Mouse (Mus musculus) lung, adult 18-20 months (tissue): ENCODE measurements at regions not wholly inside any gene's neighbourhood (a gene's known extent, or its start where the extent isn't known, plus 50 kb on each side); places are given as distances from the start of the nearest gene placed in this dataset.

ENCODE experiments used
- DNase-seq, 2 experiments: peaks; one replicate each; pipeline ENCODE4 v3.0.0; 2022; ENCODE audit warnings: mixed read lengths in 2 of 2

DNA sequence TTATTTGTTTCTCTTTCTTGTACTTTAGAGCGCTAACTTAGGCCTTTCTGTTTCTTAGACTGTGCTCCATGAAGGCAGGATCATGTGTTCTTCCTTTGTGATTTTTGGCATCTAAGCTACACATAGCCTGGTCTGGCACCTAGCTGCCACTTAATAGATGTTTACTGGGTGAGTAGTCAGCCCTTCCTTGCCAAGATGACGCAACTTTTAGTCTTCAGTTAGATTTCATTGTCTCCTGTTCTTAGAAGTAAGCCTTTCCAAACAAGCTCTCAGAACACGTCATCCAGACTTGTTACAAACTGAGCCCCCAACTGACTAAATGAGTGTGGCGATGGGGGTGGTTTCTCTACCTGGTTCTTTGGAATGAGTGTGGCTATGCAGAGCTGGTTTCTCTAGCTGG is 85.4 kb upstream of the Rapgef5 start:
- peak; percentile 24 to 65 for DNase-seq

DNA sequence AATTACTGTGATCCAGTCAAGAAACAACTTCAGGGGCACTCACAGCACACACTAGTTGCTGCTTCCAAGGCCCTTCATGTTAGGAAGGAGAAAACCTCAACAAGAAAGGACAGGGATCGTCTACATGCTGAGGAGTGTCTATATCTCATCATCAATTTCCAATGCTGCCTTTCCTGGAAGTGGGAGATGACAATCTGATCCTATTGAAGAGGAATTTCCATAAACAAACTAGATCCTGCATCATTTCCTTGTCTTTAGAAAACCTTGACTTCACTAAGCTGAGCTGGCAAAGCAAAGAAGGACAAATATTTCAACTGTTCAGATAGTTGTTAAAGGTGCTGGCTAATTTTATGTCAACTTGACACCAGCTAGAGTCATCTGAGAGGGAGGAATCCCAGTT is 83.5 kb upstream of the Rapgef5 start:
- no peak for DNase-seq

DNA sequence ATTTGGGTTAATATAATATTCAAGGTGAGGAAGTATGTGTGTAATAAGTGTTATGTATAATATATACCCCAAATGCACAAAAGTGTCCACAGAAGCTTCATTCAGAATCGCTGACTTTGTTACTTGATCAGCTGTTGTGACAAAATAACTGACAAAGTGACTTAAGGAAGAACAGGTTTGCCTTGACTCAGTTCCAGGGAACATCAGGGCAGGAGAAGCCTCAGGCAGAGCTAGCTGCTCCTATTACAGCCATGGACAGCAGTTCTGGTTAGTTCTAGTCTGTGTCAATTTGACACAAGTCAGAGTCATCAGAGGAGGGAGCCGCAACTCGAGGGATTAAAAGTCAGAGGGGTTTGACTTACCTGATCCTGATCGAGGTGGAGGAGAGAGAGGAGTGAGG is 79.3 kb upstream of the Rapgef5 start:
- no peak for DNase-seq

DNA sequence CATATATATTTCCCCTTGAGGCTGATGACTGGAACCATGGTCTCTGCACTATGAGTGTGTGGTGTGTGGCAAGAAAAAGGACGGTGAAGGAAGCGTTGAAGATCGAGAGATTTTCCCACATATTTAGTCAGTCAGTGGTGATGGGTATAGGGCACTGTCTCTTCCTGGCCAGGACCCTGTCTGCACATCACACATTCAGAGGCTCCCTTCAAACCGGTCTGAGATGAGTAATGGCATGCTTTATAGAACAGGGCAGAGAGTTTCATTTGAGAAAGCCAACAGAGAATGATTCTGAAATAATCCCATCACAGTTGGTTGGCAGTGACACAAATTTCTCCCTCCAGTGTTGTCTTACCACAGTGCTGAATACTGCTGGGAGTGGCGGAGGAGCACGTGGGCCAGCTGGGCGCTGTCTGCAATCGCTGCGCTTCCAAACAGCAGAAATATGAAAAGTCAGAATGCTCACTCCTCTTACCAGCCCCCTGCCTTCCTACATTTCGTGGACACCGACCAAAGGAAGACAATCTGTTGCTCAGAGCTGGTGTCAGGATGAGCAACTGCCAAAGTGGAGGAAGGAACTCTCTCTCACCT is 77.2 kb upstream of the Rapgef5 start:
- DNase-seq, result peak in 1 of 2 experiments; percentile 18

GRCm38 (mm10) chr12:117444247-117444989 is 71.9 kb upstream of the Rapgef5 start:
- no peak for DNase-seq

GRCm38 (mm10) chr12:117447223-117447622 is 69.1 kb upstream of the Rapgef5 start:
- peak; percentile 26 to 38 for DNase-seq

DNA sequence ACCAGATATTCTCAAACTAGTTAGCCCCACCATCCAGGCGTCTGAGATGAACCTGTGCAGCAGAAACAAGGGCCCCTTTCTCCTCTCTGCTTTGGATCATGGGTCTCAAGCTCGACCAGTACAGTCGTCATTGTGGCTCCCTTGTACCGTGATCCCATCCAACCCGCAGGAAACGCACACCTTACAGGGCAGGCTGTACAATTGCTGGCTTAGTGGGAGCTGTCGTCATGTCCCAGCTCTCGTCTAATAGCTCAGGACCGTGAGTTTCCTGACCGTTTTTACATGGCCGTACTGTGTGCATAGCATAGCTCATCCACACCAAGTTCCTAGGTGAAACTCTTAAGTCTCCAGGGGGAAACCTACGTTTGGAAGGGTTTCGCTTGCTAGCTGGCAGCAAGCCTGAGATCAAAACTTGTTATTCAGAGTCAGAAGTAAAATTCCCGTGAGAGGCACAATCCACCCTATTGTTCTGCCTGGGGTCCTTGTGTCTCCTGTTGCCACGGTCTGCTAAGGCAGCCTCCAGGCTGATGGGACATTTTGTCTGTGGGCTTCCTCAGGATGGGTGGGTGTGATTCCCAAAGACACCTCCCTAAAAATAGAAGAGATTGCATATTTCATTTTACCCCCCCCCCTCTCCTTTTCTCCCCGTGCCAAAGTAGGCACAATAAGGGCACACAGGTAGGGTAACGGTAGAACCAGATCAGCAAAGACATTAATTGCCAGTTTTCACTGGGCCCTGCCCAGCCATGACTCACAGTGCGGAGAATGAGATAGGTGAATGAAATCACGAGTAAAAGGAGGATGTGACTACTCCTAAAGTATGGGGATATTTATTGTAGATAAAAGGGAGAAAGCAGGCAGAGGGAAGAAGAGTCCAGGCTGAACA is 68.2 kb upstream of the Rapgef5 start:
- DNase-seq, result no peak

DNA sequence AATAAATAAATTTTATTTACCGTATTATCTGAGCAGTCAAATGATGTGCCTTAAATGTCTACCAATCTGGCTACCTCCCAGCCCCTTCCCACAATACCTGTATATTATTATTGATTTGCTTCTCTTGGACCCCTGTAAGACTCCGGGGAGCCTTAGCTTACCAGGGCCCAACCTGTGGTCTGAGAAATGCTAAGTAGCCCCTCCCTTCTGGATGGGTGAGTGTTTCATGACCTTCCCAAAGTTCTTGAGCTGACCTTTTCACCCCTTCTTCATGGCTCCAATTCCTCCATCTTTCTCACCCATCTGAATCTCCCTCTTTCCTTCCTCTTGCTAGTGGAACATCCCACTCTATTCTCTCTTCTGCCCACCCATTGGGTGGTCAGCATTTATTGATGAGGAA is 67.2 kb upstream of the Rapgef5 start:
- DNase-seq, result no peak

DNA sequence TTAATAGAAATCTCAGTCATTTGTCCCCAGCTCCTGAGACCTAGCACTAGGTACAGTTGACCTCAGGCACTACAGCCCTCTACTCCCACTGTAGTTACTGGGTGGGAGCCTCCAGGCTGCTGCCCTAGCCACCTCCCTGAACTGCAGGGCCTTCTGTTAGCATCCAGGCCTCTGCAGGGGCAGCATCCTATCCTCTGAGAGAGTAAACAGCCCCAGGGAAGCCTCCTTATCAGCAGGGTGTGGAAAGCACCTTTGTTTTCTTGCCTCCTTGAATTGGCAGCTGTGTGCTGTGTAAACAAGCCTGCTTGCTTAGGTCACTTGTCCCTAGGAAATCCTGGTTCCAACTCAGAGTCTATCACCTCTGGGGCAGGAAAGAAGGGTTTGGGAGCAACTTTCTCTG is 66.2 kb upstream of the Rapgef5 start:
- peak; percentile 15 to 51 for DNase-seq

DNA sequence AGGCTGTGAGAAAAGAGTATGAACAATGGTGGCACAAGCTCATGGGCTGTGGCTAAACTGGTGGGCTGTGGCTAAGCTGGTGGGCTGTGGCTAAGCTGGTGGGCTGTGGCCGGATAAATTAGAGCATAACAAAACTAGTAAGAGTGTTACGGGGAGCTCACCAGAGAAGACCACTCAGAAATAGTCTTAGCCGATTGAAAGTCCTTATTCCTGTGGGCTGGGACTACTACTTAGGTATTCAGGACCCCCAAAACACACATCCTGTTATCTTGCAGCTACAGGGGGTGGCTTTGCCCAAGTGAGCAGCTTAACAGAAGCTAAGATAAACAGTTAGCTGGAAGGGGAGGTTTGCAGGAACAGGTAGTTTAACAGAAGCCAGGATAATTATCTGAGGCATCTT is 65.4 kb upstream of the Rapgef5 start:
- DNase-seq, result no peak

DNA sequence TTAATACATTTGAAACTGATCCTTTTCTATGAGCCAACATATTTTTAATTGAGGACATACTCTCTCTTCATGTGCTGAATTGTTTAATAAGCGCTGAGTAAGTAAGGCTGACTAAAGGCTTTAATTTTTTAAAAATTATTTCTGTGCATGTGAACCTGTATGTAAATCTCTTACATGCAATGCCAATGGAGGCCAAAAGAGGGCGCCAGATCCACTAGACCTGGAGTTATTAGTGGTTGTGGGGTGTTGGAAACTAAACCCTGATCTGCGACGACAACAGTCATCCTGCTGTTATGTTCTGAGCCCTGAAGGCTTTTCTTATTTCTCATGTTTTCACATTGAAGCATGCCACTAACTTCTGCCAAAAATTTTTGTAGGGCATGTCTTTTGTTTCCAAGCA is 64.8 kb upstream of the Rapgef5 start:
- DNase-seq, result no peak

GRCm38 (mm10) chr12:117455800-117456199 is 60.5 kb upstream of the Rapgef5 start:
- no peak for DNase-seq

GRCm38 (mm10) chr12:117458132-117459070 is 57.9 kb upstream of the Rapgef5 start:
- DNase-seq, result peak; percentile 18 to 55

- no peak for DNase-seq
Measured at GRCm38 (mm10) chr12:117459541-117459940, 56.7 kb upstream of the Rapgef5 start.

DNA sequence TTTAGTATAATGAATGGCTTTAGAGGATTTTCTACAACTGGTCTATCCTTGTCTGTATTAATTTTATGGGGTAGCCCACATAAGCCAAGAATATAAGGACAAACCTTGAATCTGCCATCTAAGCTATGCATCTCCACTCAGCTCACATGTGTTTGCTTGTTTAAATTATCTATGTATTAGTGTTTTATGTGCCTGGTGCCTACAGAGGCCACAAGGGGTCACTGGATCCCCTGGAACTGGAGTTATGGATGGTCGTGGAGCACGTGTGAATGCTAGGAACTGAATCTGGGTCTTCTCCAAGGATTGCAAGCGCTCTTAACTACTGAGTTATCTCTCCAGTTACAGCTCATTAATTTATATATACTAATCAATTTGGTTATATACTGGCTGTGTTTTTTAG is 51.1 kb upstream of the Rapgef5 start:
- DNase-seq, result no peak

- DNase-seq, result no peak
Measured at GRCm38 (mm10) chr12:117465998-117466397, 50.3 kb upstream of the Rapgef5 start.
